Mouse (Mus musculus): ENCODE measurements around the gene Gm9611. TPM values are rescaled to one million over a fixed set of nuclear protein-coding genes. Genes with fewer than 3 reads are reported as not detected.
"Not testable (repeated sequence)": the region's sequence is repeated elsewhere in the genome, so short reads cannot be mapped to it uniquely, and the experiment has no call there.

The Gm9611 gene
- not detected for total RNA-seq (2021)

DNA sequence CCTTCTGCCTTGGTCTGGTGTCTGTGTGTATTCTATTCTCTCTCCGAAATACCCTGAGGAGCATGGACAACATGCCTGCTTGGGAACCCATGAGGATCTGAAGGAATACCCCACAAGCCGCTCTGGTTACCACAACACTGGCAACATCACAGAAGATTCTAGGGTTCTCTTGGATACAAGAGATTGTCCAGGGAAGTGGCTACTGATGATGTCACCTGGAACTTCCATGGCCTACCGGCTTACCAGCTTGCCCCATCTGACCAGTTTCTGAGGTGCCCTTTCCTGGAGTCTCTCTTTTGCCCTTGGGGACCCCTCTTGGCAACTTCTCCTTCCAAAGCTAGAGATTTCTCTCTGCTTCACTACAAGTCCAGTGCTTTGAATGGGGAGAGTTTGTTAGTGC, at the start of gene Gm9611:
Gm9611 (minus strand) TSS at position 101 of the 400 bp plus-strand sequence.
- DNase-seq: not testable (repeated sequence)

GRCm38 (mm10) chr14:42309910-42310309, 12.8 kb upstream of the Gm9611 start, which contains the start of gene Gm7995:
TSS of gene Gm7995 (plus strand) at chr14:42310210.
- not testable (repeated sequence) for DNase-seq

- DNase-seq: not testable (repeated sequence)
Measured at GRCm38 (mm10) chr14:42259948-42260347, 37.2 kb downstream of the Gm9611 start, which contains the start of gene Gm17026. TSS of gene Gm17026 (minus strand) at chr14:42260048.

Small RNA genes lying within 50 kb of the gene (microRNA-seq; reads per million reads assigned to microRNA genes)
- gene Gm25208 (0 reads per million in 2 experiments), gene Gm25892 (0 reads per million in 2 experiments)

Other genes with a start within 250 kb of the Gm9611 start
- gene Gm7951, start 180.0 kb downstream of the Gm9611 start, total RNA-seq (2021): not detected
- not detected for gene Gm17027, start 134.7 kb downstream of the Gm9611 start, total RNA-seq (2021)
- 1 to 10 TPM; 1.4 TPM for gene Gm3573, start 106.6 kb downstream of the Gm9611 start, total RNA-seq (2021)
- not detected for gene Gm17026, start 37.3 kb downstream of the Gm9611 start, total RNA-seq (2021)
- not detected for gene Gm7995, start 12.9 kb upstream of the Gm9611 start, total RNA-seq (2021)
- gene Gm8005, start 142.3 kb upstream of the Gm9611 start, total RNA-seq (2021): not detected
- gene Gm8011, start 166.5 kb upstream of the Gm9611 start, total RNA-seq (2021): not detected
- gene Gm8020, start 205.0 kb upstream of the Gm9611 start, total RNA-seq (2021): not detected
- not detected for gene Gm8024, start 226.9 kb upstream of the Gm9611 start, total RNA-seq (2021)